Mouse (Mus musculus) layer of hippocampus, postnatal 14 days (tissue): ENCODE results near the gene Tbr1. TPM values are rescaled to one million over a fixed set of nuclear protein-coding genes. Genes with fewer than 3 reads are reported as not detected.

ENCODE experiments used
- DNase-seq, 2 experiments: peaks; one replicate each; pipeline ENCODE4 v3.0.0; 2021 to 2022; ENCODE audit warnings: low spot score in 2 of 2, mixed read lengths in 1 of 2
- long read RNA-seq, 2 experiments: library from polyadenylated mRNA; stranded (forward); transcript quantifications; one replicate each; pipeline ENCODE4 v2.0.0; 2021
- total RNA-seq, 2 experiments: library from RNA; stranded (reverse); gene quantifications; 2 replicates each; pipeline ENCODE4 v1.2.3; 2021

The Tbr1 gene
- 10 to 100 TPM; 29.2 to 31.4 TPM for total RNA-seq
- long read RNA-seq, experiment 1, transcript Tbr1-201 (6 exons, 3,977 nt) = major isoform, 18 of 23 reads
- long read RNA-seq, experiment 1, partial matches to known transcripts = 1 of 23 reads
- long read RNA-seq, experiment 1, other reads (novel, unspliced or antisense) = 4 of 23 reads
- long read RNA-seq, experiment 2, transcript Tbr1-201 (6 exons, 3,977 nt) = major isoform, 13 of 18 reads
- long read RNA-seq, experiment 2, partial matches to known transcripts = 0 of 18 reads
- long read RNA-seq, experiment 2, other reads (novel, unspliced or antisense) = 4 of 18 reads

DNA sequence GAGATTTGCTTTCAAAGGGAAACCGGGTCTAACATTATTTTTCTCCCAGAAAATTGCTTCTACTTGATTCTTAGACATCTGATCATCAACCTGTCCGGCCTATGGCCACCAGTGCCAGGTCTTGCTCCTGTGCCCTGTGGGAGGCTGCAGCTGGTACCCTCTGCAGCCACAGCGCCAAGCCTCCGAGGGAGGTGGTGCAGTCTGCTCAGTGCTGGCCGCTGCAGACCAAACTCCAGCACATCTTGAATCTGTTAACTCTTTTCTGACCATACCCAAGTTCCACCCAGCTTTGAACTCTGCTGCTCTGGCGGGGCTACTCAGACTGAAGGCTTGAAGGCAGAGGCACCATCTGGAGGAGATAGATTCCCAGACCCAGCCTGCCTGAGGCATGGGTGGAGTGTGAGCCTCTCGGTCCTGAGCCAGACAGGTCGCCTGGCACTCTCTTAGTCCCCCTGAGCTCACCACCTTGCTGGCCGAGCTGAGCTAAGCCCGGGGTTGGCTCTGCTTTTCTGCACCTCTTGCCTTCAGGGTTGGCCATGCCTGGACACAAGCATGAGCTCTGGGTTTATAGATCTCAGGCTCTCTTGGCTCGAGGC is at the start of gene Tbr1:
Gene Tbr1, plus strand, starts transcription at position 275 of the 596 bp plus-strand sequence.
- DNase-seq = no peak

DNA sequence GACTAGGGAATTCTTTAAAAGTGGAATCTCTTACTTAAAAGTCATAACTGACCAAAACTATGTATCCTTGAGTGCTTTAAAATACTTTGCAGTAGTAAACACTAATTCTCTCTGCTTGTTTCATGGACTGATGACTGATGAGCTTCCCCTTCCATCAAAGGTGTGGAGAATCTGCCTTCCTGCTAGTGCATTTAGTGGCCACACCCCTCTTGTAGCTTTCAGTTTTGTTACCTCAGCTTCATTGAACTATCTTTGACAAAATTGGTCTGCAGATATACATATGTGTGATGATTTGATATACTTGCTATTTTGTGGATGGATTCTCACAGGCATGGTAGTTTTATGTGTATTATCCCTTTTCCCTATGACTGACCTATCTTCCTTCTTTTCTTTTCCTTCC is 47.7 kb upstream of the Tbr1 start:
- no peak for DNase-seq

DNA sequence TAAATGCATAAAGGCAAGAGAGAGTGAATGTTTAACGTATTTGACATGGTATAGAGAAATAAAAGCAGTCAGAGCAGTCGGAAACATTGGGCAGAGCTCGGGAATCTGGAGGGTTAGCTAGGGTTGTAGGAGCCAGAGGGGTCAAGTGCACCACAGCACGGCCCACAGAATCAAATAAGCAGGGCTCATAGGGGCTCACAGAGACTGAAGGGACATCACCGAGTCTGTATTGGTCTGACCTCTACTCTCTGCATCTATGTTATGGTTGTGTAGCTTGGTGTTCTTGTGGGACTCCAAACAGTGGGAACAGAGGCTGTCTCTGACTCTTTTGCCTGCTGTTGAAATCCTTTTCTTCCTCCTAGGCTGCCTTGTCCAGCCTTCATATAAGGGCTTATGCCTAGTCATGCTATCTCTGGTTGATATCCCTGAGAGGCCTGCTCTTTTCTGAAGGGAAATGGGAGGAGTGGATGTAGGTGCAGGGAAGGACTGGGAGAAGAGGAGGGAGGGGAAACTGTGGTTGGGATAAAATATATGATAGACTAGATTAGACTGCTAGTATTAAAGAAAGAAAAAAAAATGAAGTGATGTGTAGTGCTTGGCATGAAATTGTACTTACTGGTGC is 43.4 kb upstream of the Tbr1 start:
- no peak for DNase-seq

DNA sequence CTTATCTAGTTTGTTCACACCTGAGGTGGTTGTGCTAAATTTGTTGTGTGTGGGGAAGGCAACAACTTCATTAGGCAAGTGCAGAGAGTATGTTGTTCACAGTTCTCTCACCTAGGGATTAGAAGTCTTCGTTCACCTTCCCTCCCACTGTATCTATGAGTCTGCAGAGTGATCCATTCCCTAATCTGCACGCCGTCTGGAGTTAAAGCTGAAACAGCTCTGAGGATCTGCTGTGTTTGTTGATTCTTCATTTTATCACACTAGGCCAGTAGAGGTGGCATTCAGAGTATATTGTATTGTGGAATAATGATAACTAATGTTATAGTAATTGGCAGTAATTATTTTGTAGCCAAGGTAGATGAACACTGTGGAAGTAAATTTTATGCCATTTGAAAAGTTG is 42.7 kb upstream of the Tbr1 start:
- no peak for DNase-seq

DNA sequence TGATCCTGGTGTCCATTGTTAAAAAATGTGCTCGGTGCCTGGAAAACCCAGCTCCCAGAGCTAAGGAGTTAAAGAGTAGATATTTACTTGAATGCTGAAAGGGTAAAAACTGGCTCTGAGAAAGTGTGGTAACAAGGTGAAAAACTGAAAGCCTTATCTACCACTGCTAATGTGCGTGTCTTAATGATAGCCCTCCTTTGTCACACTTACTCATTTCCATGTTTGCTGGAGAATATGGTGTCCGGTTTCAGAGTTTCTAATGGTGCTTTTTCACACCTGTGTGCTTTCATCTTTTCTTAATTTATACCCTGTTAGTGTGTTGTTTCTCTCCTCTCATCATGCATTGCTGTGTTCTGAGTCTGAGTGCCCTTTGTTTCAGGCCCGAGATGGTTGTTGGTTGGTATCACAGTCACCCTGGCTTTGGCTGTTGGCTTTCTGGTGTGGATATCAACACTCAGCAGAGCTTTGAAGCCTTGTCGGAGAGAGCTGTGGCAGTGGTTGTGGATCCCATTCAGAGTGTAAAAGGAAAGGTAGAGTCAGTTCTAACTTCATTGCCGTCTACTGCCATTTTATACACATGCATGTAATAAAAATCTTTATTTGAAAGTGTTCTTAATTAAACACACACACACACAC is 38.1 kb upstream of the Tbr1 start:
- peak in 1 of 2 experiments; percentile 20 for DNase-seq

DNA sequence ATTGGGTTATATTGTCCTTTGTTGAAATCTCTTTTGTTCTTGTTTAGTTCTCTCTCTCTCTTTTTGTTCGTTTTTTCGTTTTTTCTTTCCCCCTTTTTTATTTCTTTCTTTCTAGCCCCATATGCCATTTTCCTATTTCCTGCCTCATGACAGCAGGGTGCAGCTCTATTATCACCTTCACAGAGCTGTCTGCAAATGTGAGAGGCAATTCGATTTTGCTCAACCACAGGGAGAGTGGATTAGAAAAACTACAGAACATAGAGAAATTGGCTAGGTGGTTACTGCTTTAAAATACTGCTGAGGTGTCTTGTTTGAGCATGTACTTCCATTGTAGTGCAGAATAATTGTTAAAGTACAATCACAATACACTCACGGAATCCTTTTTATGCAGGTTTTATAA is 37.2 kb upstream of the Tbr1 start:
- DNase-seq = no peak

DNA sequence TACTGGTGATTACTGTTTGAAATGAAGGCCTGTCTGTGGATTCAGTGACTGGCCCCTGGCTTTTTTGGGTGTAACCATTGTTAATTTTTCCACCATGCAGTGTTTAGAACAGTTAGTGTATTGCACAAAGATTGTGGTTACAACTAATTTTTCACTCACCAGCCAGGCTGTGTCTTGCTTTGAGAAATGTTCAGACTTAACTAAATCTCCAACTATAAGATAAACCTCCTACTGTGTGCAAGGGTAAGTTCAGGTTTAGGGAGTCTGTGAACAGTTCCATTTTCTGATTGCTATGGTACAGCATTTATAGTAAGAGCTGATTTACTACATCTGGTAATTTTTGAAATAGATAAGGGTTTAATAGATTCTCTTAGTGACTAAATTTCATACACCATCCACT is 21.9 kb upstream of the Tbr1 start:
- no peak for DNase-seq

DNA sequence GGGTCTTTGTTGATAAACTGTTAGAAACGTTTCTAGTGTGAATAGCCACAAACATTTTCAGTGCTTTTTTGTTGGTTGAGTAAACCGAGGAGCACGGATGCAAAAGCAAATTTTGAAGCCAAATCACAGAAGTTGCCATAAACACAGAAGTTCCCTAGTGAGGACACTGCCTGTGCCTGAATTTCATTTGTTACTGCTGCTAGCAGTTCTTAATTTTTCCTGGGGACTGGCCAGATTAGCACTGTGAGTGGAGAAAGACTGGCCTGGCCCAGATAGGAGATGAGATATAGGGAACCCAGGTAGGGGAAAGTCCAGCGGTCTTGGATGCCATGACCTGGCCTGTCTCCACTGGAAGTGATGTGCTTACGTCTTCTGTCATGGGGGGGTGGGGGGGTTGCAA is 7.8 kb upstream of the Tbr1 start:
- peak in 1 of 2 experiments; percentile 76 for DNase-seq

DNA sequence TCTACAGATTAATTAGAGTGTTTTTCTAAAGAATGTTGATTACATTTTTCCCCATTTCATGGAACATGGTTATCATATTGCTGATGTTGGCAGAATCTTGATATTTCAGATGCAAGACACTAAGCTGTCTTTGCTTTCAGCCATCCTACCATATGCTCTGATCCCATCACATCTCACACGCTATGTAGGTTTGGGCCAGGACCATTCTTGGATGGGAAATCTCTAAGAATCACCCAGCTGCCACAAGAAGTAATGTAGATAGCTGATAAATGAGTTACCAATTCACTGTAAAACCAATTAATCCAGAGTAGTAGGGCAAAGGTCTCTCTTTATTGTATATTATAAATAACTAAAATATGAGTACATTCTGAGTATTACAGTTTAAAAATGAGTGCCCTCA is 4.7 kb upstream of the Tbr1 start:
- no peak for DNase-seq

DNA sequence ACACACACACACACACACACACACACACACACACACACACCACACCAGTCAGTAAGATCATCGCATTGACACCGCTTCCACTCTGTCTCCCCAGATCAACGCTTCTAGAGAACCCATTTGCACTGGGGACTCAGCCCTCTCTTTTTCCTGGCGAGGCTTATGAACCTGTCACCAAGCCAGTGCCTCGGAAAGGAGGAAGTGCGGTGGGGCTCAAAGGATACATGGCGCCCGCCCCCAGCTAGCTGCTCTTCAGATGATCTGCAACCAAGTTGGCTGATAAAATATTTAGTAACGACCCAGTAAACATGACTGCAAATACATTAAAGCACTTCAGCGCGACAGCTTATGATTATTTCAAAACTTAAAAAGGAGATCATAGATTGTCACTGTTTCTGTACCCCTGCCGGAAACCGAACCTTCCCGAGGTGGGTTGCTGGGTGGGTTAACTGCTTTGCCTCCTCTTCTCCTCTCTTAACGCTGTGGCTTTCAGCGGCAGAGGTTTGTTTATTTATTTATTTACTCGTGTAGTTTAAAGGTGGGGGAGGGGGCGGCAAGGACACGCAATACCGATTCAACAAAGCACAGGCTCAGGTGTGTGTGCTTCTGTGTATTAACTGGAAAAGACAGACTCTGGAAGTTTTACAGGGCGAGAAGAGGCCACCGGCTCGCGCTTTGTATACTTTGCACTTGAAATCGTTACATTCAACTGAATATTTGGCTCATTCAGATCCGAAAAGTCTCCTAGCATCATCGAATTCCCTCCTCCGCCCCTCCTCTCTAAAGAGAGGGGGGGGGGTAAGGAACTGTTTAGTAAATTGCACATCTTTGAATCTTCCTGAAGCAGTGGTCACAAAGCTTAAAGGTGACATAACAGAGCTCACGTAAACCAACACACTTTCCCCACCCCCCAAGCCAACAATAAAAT is 975 bp downstream of the Tbr1 start:
- peak in 1 of 2 experiments; percentile 54 for DNase-seq

DNA sequence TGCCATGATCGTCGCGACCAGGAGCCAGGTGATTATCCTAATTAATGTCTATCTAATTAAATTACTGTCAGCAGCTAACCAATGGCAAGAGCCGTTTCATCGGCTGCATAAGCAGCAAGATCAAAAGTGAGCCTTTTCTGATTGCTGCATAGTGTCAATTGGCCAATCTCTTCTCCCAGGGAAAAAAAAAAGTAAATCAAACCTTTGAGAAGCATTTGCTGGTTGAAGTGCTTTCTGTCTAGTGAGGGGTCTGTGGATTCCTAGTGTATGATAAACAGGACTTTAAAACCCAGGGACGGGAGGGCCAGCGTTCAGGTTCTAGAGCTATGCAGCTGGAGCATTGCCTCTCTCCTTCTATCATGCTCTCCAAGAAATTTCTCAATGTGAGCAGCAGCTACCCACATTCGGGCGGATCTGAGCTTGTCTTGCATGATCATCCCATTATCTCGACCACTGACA is 1.7 kb downstream of the Tbr1 start:
- DNase-seq = peak; percentile 68 to 91

DNA sequence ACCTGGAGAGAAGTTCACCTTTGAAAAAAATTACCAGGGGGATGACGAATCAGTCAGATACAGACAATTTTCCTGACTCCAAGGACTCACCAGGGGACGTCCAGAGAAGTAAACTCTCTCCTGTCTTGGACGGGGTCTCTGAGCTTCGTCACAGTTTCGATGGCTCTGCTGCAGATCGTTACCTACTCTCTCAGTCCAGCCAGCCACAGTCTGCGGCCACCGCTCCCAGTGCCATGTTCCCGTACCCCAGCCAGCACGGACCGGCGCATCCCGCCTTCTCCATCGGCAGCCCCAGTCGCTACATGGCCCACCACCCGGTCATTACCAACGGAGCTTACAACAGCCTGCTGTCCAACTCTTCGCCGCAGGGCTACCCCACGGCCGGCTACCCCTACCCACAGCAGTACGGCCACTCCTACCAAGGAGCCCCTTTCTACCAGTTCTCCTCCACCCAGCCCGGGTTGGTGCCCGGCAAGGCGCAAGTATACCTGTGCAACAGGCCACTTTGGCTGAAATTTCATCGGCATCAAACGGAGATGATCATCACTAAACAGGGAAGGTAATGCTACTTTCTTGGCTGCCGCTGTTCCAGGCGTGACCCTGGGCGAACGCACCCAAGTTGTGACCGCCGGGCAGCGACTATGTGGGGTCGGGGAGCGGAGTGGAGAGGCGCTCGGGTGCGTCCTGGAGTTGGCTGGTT is 2.3 kb downstream of the Tbr1 start:
- DNase-seq = peak in 1 of 2 experiments; percentile 48

DNA sequence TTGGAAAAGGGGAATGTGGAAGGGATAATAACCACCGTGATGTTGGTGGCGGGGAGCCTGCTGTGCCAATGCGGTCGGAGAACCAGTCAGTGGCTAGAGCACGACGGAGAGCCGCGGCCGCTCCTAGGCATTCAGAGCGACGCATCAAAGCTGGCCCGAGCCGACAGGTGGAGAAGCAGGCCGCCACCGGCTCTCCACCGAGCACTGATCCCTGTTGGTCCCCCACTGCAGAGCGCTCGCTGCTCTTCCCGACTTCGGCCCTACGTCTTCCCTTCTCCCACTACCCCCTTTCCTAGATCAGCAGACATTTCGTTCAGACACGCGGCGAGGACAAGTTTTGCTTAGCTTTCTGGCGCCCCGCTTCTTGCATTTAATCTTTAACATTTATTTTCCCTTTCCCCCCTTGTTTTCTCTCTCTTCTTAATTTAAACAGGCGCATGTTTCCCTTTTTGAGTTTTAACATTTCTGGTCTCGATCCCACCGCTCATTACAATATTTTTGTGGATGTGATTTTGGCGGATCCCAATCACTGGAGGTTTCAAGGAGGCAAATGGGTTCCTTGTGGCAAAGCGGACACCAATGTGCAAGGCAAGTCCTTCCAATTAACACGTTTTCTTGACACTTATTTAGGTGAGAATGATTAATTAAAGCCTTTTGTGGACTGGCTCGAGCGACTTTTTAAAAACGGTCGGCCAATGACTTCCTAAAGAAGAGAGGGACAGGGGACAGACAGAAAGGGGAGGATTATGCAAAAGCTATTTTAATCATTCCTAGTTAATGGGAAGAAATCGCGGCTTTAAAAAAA is 3.0 kb downstream of the Tbr1 start:
- DNase-seq = peak in 1 of 2 experiments; percentile 50

DNA sequence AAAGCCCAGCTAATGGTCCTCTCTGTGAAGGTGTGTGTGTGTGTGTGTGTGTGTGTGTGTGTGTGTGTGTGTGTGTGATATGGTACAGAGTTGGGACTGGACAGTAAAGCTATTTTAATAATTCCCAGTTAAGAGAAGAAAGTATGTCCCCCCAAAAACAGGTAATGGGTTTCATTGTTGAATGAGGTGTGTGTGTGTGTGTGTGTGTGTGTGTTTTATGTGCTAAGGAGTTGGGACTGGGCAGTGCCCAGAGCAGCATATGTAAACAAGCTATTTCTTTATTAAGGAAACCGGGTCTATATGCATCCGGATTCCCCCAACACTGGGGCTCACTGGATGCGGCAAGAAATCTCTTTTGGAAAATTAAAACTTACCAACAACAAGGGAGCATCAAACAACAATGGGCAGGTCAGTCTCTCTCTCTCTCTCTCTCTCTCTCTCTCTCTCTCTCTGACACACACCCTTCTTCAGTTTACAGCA is 3.7 kb downstream of the Tbr1 start:
- no peak for DNase-seq

DNA sequence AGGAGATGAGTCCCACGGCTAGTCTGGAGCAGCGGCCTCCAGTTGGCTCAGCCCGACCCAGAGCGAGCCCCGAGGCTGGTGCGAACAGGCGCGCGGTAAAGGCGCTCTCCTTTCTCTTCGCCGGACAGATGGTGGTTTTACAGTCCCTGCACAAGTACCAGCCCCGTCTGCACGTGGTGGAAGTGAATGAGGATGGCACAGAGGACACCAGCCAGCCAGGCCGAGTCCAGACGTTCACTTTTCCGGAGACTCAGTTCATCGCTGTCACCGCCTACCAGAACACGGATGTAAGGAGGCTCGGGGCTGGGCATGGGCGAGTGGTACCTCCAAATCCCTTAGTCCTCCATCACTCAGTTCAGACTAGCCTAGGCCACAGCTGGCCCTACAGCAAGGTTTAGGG is 4.4 kb downstream of the Tbr1 start:
- DNase-seq = peak in 1 of 2 experiments; percentile 64

DNA sequence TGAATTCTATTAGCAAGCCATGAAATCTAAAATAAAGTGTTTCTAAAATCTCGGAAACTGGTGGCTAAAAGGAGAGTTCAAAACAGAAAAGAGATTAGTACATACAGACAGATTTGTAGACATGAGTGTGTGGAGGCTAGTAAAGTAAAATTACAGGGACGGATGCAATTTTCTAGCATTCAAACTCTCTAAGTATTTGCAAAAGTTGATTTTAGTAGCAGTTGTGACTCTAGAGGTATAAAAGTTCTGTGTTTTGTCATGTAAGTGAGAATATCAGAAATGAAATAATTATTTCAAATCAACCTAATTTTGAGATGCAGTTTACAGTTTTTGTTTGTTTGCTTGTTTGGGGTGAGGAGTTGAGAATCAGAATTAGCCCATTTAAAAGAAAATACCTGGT is 5.1 kb downstream of the Tbr1 start:
- no peak for DNase-seq

DNA sequence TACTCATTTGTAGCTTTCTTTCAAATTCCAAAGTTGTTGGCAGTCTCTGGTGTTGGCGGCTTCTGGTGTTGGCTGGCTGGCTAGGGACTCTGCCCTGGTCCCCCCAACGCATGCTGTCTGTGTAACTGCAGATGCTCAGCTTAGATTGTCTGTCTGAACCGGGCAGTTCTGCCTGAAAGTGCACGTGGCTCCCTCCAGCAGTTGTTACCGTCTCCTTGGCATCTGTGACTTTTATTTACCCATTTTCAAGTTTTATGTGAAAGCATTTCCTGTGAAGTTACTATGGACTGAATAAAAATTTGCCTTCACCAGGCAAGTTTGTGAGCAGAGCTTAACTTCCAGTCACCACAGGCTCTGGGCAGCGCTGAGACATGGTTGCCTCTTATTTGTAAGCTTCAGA is 6.0 kb downstream of the Tbr1 start:
- no peak for DNase-seq

DNA sequence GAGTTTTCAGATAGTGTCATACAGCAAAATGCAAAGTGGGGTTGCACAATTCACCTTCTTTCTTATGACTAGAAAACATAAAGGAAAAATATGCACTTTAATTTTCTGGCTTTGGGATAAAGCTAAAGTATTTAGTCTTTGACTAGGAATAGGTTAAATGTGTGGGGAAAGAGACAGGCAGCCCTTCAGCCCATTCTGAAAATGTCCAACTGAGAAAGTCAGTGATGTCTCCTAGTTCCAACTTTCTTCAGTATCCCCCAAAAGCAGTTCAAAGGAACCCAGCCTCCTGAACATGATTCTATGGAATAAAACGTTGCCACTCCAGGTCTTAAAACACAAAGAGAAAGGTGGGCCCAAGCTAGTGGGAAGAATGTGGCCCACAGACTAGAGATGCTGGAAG is 6.7 kb downstream of the Tbr1 start:
- DNase-seq = no peak

DNA sequence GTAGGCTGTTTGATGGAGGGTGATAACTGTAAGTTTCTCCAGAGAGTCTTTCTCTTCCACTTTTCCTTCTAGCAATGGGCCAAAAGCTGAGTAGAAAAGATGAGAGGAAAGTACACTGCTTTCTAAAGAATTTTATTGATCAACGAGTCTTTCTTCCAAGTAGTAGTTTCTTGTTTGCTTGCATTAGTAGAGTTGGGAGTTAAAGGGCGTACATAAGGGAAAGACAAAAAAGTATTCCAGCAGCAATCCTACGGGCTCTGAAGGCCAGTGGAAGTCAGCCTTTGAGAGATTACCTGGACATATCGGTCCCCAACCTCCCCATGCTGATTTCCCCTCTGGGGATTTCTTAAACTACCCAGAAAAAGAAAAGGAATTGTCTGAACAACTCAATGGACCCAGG is 8.0 kb downstream of the Tbr1 start:
- no peak for DNase-seq
